Mouse (Mus musculus): Measurements from ENCODE around the gene P2rx5.

Gene P2rx5

DNA sequence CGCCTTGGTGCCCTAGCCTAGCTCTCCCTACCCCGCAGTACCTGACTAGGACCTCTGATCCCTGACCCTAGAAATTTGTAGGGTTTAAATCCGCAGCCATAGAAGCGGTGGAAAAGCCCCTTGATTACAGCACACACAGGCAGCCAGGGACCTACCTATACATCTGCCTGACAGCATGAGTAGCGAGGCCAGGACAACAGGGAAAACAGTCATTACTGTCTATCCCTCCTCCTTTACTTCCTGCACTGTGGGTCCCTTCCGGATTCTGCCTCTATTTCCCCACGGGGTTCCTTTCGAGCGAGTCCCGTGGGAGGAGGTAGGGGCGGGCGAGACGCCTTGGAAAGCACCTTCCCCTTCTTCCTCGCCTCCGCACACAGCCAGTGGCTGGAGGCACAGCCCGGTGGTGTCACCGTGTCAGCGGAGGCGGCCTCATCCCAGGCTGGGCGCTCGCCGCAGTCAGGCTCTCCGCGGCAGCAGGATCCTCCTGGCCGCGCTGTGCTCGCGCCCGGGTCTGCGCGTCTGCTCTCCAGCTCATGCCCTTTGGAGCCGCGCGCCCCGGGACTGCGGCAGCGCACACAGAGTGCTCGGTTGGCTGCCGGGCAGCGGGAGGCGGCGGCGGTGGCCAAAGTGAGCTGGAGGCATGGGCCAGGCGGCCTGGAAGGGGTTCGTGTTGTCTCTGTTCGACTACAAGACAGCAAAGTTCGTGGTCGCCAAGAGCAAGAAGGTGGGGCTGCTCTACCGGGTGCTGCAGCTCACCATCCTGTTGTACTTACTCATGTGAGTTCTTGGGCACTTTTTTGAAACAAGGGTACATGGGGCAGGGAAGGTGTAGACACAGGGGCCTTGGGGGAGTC, at the start of gene P2rx5:
Gene P2rx5, plus strand, starts transcription at position 465 of the 854 bp plus-strand sequence.
- peak; percentile 77 for ATAC-seq (ENCODE audit: low TSS enrichment)

- ATAC-seq (ENCODE audit: low TSS enrichment), result no peak
These were observed 48.8 kb upstream of the P2rx5 start for GRCm38 (mm10) chr11:73111414-73111813.

GRCm38 (mm10) chr11:73126495-73126894, 33.7 kb upstream of the P2rx5 start:
- ATAC-seq (ENCODE audit: low TSS enrichment), result no peak

DNA sequence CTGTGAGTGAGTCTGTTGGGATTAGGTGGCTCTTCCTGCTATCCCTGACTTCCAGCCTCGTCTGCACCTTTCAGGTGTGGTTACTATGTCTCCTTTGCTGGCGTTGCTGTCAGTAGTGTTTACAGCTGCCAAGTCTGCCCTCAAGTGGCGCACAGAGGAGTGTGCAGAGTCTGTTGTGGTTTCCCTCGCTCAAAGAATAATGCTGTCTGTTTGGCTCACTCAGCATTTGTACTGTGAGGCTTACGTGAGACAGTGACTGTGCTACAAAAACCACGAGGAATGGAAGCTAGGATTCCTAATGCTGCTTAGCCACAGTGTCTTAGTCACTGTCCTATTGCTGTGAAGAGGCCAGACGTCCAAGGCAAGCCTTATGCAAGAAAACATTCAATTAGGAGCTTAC, 29.2 kb upstream of the P2rx5 start:
- ATAC-seq (ENCODE audit: low TSS enrichment), result peak; percentile 67; the same call in 1 of the 2 replicates

GRCm38 (mm10) chr11:73132999-73133398, 27.2 kb upstream of the P2rx5 start:
- no peak for ATAC-seq (ENCODE audit: low TSS enrichment)

DNA sequence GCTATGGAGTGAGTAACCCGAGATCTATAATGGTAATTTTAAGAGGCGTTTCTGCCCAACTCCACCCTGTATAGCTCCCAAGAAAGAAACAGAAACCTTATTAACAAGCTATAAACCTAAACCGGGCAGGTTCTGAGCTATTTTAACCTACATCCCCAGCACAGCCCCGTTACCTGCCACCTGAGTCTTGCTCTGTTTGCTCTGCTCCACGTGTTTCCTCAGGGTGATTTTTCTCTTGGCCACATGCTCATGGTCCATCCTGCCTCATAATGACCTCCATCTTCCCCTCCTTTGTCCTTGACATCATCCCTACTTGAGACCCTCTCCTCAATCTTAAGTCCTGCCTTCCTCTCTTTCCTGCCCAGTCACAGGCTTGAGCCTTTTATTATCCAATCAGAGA, 26.0 kb upstream of the P2rx5 start:
- ATAC-seq (ENCODE audit: low TSS enrichment), result no peak

- no peak for ATAC-seq (ENCODE audit: low TSS enrichment)
These were observed 23.6 kb upstream of the P2rx5 start for GRCm38 (mm10) chr11:73136587-73136986.

DNA sequence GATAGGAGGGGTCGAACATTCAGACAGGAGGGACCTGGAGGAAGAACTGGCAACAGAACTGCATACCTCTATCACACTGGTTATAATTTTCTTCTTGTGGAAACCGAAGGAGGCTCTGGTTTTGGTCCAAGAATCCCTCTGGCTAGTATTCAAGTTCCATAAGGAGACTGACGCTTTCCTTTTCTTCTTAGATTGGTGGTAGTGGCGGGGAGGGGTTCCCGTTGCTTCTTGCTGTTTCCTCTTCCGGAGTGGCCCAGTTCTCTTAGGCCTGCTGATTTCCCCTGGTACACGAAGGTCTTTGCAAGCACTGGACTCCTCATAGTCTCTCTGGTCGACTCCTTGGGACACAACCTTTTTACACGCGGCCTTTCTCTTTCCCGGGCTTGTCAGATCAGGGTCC, 23.1 kb upstream of the P2rx5 start:
- ATAC-seq (ENCODE audit: low TSS enrichment), result no peak

GRCm38 (mm10) chr11:73137591-73138501, 22.4 kb upstream of the P2rx5 start, which contains the start of gene Haspin:
Haspin (minus strand) TSS chr11:73138294.
- ATAC-seq (ENCODE audit: low TSS enrichment), result peak; percentile 100

DNA sequence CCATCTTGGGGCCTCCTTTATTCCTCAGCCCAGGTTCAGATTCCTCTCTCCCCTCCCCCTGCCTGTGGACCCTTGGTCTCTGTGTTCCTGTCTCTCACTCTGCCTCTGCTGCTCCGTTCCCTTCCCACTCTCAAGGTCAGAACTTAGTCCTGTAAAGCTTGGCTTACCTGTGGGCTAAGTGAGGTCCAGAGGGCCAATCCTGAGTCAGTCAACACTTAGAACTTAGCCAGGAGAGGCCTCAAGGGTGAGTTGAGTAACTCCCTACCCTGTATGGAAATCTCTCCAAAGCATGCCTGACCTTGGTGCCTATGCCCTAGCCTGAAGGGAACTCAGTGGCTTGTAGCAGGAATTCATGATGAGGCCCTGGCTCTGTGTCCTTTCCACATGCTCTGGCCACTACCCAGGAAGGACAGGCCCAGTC, 15.9 kb upstream of the P2rx5 start:
- no peak for ATAC-seq (ENCODE audit: low TSS enrichment)

DNA sequence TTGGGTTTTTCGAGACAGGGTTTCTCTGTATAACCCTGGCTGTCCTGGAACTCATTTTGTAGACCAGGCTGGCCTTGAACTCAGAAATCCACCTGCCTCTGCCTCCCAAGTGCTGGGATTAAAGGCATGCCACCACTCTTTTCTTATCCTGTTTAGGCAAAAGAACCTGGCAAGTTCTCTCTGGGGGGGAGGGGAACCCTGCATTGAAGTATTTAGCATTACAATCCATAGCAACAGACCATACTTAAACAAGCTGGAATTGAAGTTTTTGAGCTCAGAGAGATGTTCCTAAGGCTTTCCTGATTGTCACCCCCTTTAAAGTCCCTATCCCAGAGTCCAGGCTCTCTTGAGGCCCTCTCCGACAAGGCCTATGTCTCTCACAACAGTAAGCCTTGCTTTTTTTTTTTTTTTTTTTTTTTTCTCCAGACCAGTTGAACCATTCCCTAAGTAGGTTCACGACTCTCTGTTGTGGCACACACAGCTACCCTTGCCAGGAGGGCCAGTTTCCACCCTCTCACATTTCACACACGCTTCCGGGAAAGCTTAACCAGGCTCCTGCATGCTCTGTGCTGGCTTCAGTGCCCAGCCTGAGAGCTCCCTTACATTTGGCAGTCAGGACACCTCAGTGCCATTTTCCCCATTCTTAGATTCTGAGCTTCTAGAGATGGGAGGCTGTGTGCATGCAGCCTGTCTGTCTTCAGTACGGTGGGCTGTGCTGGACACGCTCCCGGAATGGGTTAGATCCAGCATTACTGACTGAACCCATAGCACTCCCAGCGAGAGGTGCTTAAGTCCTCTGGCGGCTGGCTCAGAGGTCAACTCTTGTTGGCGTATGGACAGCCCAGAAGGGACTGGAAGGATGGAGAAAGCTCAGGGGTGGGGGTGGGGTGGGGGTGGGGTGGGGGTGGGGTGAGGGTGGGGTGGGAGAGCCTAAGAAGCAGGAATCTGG, 13.9 kb upstream of the P2rx5 start:
- ATAC-seq (ENCODE audit: low TSS enrichment), result no peak

DNA sequence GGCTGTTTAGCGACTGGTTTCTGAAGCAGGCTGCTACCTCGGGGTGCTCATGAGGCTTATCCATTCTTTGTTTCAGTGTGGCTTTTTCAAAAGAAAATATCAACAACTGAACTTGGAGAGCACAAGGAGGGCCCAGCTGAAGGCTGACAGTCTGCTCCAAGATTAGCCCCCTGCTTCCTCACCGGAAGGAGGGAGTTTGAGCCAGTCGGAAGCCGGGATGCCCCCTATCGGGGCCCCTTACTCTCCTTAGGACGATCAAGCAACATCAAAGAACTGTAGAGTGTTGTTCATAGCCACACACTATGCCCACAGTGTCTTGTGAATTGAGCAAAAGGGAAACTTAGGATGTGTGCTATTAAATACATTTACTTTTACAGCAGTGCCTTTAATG, 13.3 kb upstream of the P2rx5 start:
- no peak for ATAC-seq (ENCODE audit: low TSS enrichment)

DNA sequence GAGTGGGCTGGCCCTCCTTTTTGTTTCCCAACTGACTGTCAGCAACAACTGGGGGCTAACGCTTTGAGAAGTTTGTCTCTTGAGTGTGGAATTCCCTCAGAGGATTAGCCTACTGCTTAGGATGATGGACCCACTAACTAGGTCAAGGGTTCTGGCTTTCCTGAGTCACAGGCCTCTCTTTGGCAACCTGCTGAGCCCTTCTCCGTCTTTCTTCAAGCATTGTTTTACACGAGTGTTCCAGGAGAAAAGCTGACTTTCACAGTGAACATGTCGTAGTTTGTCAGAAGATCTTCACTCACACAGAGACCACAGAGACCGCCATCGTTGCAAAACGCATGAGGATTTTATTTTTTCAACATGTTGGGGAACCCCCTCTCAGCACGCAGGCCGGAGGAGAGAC, 12.0 kb upstream of the P2rx5 start:
- no peak for ATAC-seq (ENCODE audit: low TSS enrichment)

DNA sequence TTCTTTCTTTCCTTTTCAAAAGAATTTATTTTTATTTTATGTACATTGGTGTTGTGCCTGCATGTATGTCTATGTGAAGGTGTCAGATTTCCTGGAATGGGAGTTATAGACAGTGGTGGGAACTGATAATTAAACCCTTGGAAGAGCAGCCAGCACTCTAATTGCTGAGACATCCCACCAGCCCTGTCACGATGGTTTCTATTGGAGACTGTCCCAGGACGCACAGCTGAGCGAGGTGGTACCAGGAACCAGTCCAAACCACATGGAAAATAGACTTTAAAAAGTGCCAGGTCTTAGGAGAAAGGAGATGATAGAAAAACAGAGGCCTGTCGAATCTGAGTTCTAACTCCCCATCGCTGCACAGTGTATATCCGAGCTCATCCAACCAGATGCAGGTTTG, 5.2 kb upstream of the P2rx5 start:
- peak; percentile 55; the same call in 1 of the 2 replicates for ATAC-seq (ENCODE audit: low TSS enrichment)

GRCm38 (mm10) chr11:73160811-73161200, 585 bp downstream of the P2rx5 start:
- ATAC-seq (ENCODE audit: low TSS enrichment), result no peak

GRCm38 (mm10) chr11:73161616-73162015, 1.4 kb downstream of the P2rx5 start:
- ATAC-seq (ENCODE audit: low TSS enrichment), result no peak

- no peak for ATAC-seq (ENCODE audit: low TSS enrichment)
These were observed 2.1 kb downstream of the P2rx5 start for GRCm38 (mm10) chr11:73162284-73162683.

- ATAC-seq (ENCODE audit: low TSS enrichment), result no peak
These were observed 7.8 kb downstream of the P2rx5 start for GRCm38 (mm10) chr11:73168071-73168470.

DNA sequence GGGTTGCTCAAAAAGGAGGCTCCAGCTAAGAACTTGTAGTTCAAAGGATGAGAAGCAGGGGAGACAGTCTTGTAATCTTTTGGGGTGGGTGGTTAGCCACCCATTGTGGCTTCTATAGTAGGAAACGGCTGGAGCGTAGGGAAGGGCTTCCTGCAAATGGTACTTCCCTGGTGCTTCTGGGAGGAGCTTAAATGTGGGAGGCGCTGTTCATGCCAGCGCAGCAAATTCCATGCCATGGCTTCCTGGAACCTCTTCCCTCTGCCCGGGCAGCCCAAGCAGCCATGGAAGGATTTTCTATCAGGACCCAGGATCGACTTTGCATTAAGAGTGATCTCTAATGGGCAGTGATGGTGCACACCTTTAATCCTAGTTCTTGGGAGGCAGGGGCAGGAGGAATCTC, 8.4 kb downstream of the P2rx5 start:
- no peak for ATAC-seq (ENCODE audit: low TSS enrichment)

DNA sequence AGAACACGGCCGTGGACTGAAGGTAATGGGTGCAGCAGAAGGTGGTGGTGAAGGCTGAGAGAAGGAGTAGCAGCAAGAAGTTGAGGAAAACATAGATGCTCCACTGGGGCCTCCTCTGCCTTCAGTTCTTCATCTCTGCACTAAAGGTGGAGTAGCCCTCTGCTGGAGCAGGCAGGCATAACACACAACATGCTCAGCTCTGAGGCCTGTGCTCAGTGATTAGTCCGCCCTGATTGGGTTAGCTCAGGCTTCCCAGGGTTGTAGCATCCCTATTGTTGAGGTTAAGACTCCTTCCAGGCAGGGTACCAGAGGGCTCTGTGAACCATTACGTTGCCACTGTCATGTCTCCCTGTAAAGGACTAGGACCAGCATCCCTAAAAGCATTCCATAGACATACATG, 9.0 kb downstream of the P2rx5 start:
- peak; percentile 95 for ATAC-seq (ENCODE audit: low TSS enrichment)

- ATAC-seq (ENCODE audit: low TSS enrichment), result no peak
These were observed 12.0 kb downstream of the P2rx5 start for GRCm38 (mm10) chr11:73172186-73172585.

All from frontal cortex, adult (tissue).